Mouse (Mus musculus) forebrain, postnatal 0 days (tissue): Measurements from ENCODE around the gene Zkscan17. TPM values are rescaled to one million over a fixed set of nuclear protein-coding genes. Genes with fewer than 3 reads are reported as not detected.

Experiments used
- ATAC-seq: fragments of 200-750 bp; cut with Nextera tagmentation; 2 replicates; pipeline ENCODE4 v1.8.0; 2017; ENCODE audit warnings: mild to moderate bottlenecking, moderate library complexity
- DNase-seq: peaks from one replicate; pipeline ENCODE4 v3.0.0-alpha.2; 2015
- H3K27ac ChIP-seq: fragments of 300-500 bp; sonication (generic); 2 replicates; pipeline ENCODE4 v1.5.1; 2014; ENCODE audit warnings: low read depth, mild to moderate bottlenecking, antibody characterized with exemption, low read length, moderate library complexity, mixed read lengths
- H3K27me3 ChIP-seq: fragments of 300-500 bp; sonication (generic); 2 replicates; pipeline ENCODE4 v1.6.1; 2014; ENCODE audit warnings: mild to moderate bottlenecking, low read length, mixed read lengths; ENCODE audit not compliant: insufficient read depth
- H3K36me3 ChIP-seq: fragments of 300-500 bp; sonication (generic); 2 replicates; pipeline ENCODE4 v1.6.1; 2014; ENCODE audit warnings: mild to moderate bottlenecking, moderate library complexity; ENCODE audit not compliant: insufficient read depth
- H3K4me1 ChIP-seq: fragments of 300-500 bp; sonication (generic); 2 replicates; pipeline ENCODE4 v1.6.1; 2014; ENCODE audit warnings: antibody characterized with exemption; ENCODE audit not compliant: insufficient read depth
- H3K4me2 ChIP-seq: fragments of 300-500 bp; sonication (generic); 2 replicates; pipeline ENCODE4 v1.6.1; 2014; ENCODE audit warnings: low read depth, mild to moderate bottlenecking, moderate library complexity
- H3K4me3 ChIP-seq: fragments of 300-500 bp; sonication (generic); 2 replicates; pipeline ENCODE4 v1.5.1; 2014; ENCODE audit warnings: low read depth, low read length, mixed read lengths
- H3K9ac ChIP-seq: fragments of 300-500 bp; sonication (generic); 2 replicates; pipeline ENCODE4 v1.6.1; 2014; ENCODE audit warnings: mild to moderate bottlenecking
- H3K9me3 ChIP-seq: fragments of 300-500 bp; sonication (generic); 2 replicates; pipeline ENCODE4 v1.6.1; 2016; ENCODE audit warnings: low read length
- CTCF ChIP-seq: sonication (generic); IDR thresholded peaks from 2 replicates; pipeline ENCODE4 v1.5.1; 2016; ENCODE audit warnings: antibody characterized with exemption, control low read depth, low read depth
- WGBS: fragments of 180-500 bp; shearing (Covaris S2); extraction: QIAGEN DNeasy Blood & Tissue Kit; methylation state at CpG from one replicate; pipeline ENCODE4 v1.1.7; 2014; 5-methylcytosine and 5-hydroxymethylcytosine counted together
- polyA plus RNA-seq: library from polyadenylated mRNA; unstranded; fragments of >200 nt; fragmentation: Nextera tagmentation; extraction: Ambion mirVana; gene quantifications from 2 replicates; pipeline ENCODE4 v1.2.1, GENCODE M21; 2015
- total RNA-seq: library from RNA; depleted of rRNA; stranded (reverse); fragments of >200 nt; gene quantifications from 2 replicates; pipeline ENCODE4 v1.2.3, GENCODE M21; 2014

Gene Zkscan17
- total and polyA plus RNA-seq, 2 experiments from 2014 or later: 12.2 to 21.4 TPM

DNA sequence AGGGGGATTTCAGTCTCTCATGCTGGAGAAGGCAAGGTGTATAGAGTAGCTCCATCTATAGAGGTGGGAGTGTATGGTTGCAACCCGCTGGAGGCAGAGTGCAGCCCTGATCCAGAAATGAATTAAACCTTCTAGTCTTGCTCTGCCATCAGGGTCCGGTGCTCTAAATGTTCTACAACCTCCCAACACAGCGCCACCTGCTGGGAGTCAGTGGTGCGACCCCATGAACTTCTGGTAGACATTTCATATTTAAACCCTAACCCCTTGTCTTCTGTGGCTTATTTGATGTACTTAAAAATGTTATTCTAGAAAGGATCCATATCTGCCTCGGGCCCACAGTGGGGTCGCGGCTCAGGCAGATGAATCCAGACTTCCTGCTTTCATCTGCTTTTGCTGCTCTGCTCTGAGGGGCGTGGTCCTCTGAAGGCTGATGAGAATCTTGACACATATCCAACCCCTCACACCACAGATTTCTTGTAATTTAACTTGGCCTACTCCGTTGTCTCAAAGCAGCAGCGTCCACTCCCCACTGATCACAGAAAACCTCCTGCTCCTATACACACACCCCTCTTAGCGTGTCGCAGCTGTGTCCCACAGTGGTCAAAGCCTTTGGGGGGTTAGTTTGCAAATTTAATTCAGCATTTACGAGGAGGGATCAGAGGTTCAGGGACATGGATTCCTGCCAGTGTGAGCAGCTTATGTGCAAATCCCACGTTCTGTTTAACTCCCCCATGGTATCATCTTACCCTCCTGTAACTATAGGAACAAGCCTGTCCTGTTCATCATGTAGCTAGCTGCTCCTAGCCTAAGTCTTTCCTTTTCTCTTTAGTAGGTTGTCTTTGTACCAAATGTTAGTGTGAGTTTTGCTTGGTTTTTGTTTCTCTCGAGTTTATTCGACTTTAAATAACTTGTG is 10.9 kb upstream of the Zkscan17 start:
- Histone ChIP-seq H3K27me3 (no peaks in the 10 kb centered on the region), H3K36me3 (no peaks in the 10 kb centered on the region), H3K4me1 (no peaks in the 10 kb centered on the region), H3K9ac (no peak overlapping the region), H3K27ac (no peak overlapping the region), H3K4me3 (no peak overlapping the region), H3K4me2 (no peak overlapping the region), H3K9me3 (no peaks in the 10 kb centered on the region)
- DNase-seq (no peak), ATAC-seq (no peak)
- TF ChIP-seq CTCF: 0 out of 2 replicates have a peak, but pooled peaks have one; percentile 22
- 69% methylated on average over 16 of the region's 16 CpGs for WGBS

DNA sequence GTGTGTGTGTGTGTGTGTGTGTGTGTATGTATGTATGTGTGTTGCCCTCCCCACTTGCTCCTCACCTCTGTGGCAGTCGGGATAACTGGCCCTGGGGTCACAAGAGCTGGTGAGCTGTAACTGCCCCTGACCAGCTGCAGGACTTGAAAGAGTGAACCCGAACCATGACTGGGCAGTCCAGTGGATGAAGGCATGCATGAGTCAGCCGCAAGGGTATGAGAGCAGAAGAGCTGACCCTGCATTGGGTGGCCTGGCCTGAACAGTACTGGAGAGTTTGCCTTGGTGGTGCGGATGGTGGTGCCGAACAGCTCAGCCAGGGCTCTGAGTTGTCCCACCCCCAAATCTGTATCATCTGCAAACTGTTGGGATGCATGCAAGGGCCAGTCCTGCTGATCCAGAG is 5.0 kb upstream of the Zkscan17 start:
- DNase-seq: no peak
- no peaks in the 10 kb centered on the region for H3K27me3 ChIP-seq
- no peaks in the 10 kb centered on the region for H3K9me3 ChIP-seq
- ATAC-seq: no peak
- H3K4me3 ChIP-seq: no peak overlapping the region
- no peaks in the 10 kb centered on the region for H3K36me3 ChIP-seq
- H3K9ac ChIP-seq: no peak overlapping the region
- H3K27ac ChIP-seq: no peak overlapping the region
- H3K4me2 ChIP-seq: no peak overlapping the region
- WGBS: 87% methylated on average over 5 of the region's 5 CpGs
- no peak for TF ChIP-seq CTCF
- no peaks in the 10 kb centered on the region for H3K4me1 ChIP-seq

- Histone ChIP-seq H3K27ac (no peak overlapping the region), H3K9ac (no peak overlapping the region), H3K4me3 (no peak overlapping the region), H3K27me3 (no peaks in the 10 kb centered on the region), H3K36me3 (no peaks in the 10 kb centered on the region), H3K9me3 (no peaks in the 10 kb centered on the region), H3K4me2 (no peak overlapping the region), H3K4me1 (no peaks in the 10 kb centered on the region)
- no peak for ATAC-seq
- 60% methylated on average over 6 of the region's 6 CpGs for whole genome bisulfite sequencing
- DNase-seq: no peak
- no peak for TF ChIP-seq CTCF
Observed at GRCm38 (mm10) chr11:59530870-59531535, 4.5 kb upstream of the Zkscan17 start.

DNA sequence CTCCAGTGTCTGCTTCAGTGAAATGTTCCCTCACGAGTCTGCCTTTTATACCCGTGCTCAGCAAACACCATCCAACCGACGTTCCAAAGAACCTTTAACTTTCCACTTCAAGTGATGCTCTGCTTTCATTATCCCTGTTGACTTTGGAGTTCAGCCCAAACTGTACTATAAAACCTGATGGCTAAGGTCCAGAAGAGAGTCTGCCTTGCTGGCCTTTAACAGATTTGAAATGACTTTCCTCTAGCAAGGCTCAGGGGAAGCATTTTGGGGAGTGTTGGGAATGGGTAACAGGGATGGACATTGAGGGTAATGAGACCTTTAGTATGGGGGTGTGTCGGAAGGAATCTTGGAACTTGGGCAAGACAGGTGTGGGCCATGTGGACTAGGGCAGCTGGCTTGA is 3.7 kb upstream of the Zkscan17 start:
- Histone ChIP-seq H3K27me3 (no peaks in the 10 kb centered on the region), H3K9me3 (no peaks in the 10 kb centered on the region), H3K9ac (no peak overlapping the region), H3K36me3 (no peaks in the 10 kb centered on the region), H3K4me1 (no peaks in the 10 kb centered on the region), H3K27ac (no peak overlapping the region), H3K4me3 (no peak overlapping the region), H3K4me2 (no peak overlapping the region)
- DNase-seq (no peak), ATAC-seq (no peak)
- TF ChIP-seq CTCF: no peak
- 74% methylated on average over 5 of the region's 5 CpGs for WGBS

DNA sequence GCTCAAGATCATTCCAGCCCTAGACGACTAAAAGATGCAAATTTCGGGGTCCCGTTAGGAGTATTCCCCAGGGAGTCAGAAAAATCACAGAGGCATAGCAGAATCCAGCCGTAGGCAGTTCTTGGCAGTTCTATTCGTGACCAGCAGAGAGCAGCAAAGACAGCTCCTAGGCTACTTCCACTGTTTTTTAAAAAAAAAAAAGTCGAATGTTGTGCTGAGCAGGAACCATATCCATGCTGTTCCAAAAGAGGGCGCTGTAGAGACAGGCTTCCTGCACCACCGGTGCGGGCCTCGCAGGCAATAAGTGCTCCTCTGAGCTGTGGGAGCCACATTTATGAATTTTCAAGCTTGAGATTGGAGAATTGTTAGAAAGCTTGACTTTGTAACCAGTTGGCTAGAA is 1.3 kb downstream of the Zkscan17 start:
- Histone ChIP-seq H3K4me1 (no peaks in the 10 kb centered on the region), H3K27me3 (no peaks in the 10 kb centered on the region), H3K9ac (no peak overlapping the region), H3K27ac (no peak overlapping the region), H3K4me2 (no peak overlapping the region), H3K4me3 (no peak overlapping the region), H3K36me3 (no peaks in the 10 kb centered on the region), H3K9me3 (no peaks in the 10 kb centered on the region)
- DNase-seq: peak; percentile 93
- peak; percentile 93 for TF ChIP-seq CTCF
- WGBS: 9% methylated on average over 10 of the region's 10 CpGs
- ATAC-seq: peak; percentile 84

DNA sequence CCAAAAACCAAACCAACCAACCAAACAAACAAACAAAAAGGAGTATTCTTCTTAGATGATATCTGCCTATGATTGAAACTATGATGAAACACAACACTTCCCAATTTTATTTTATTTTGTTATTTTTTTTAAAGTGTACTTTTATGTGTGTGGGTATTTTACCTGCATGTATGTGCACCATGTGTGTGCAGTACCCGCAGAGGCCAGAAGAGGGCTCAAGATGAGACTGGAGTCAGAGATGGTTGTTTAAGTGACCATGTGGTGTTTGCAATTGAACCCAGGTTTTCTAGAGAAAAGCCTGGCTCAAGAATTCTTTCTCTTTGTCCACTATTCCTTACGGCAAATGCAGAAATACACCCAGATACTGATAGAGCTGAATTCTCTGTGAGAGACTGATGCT is 2.4 kb downstream of the Zkscan17 start:
- DNase-seq (no peak), ATAC-seq (no peak)
- TF ChIP-seq CTCF: no peak
- WGBS: 99% methylated on average over 2 of the region's 2 CpGs
- Histone ChIP-seq H3K4me1 (no peaks in the 10 kb centered on the region), H3K36me3 (no peaks in the 10 kb centered on the region), H3K27me3 (no peaks in the 10 kb centered on the region), H3K9ac (no peak overlapping the region), H3K4me3 (no peak overlapping the region), H3K9me3 (no peaks in the 10 kb centered on the region), H3K27ac (no peak overlapping the region), H3K4me2 (no peak overlapping the region)
